Mouse (Mus musculus) lung, postnatal 0 days (tissue): Measurements from ENCODE around the gene Nfat5. TPM values are rescaled to one million over a fixed set of nuclear protein-coding genes. Genes with fewer than 3 reads are reported as not detected.

Source experiments
- ATAC-seq: fragments of 200-750 bp; cut with Nextera tagmentation; 2 replicates; pipeline ENCODE4 v1.8.0; 2017; ENCODE audit warnings: moderate library complexity
- DNase-seq: peaks from one replicate; pipeline ENCODE4 v3.0.0-alpha.2; 2016; ENCODE audit warnings: low spot score
- H3K27ac ChIP-seq: fragments of 300-500 bp; sonication (generic); 2 replicates; pipeline ENCODE4 v1.5.1; 2014; ENCODE audit warnings: antibody characterized with exemption, mild to moderate bottlenecking, low read length, mixed read lengths
- H3K27me3 ChIP-seq: fragments of 300-500 bp; sonication (generic); replicated peaks from 2 replicates; pipeline ENCODE4 v1.6.1; 2014; ENCODE audit warnings: low read length, mixed read lengths; ENCODE audit not compliant: insufficient read depth
- H3K36me3 ChIP-seq: fragments of 300-500 bp; sonication (generic); 2 replicates; pipeline ENCODE4 v1.6.1; 2014; ENCODE audit warnings: low read length, mixed read lengths; ENCODE audit not compliant: insufficient read depth
- H3K4me1 ChIP-seq: fragments of 300-500 bp; sonication (generic); 2 replicates; pipeline ENCODE4 v1.6.1; 2014; ENCODE audit warnings: antibody characterized with exemption, low read depth, low read length, mixed read lengths; ENCODE audit not compliant: insufficient read depth
- H3K4me2 ChIP-seq: fragments of 300-500 bp; sonication (generic); replicated peaks from 2 replicates; pipeline ENCODE4 v1.6.1; 2014; ENCODE audit warnings: low read depth, mild to moderate bottlenecking, low read length, moderate library complexity, mixed read lengths
- H3K4me3 ChIP-seq: fragments of 300-500 bp; sonication (generic); 2 replicates; pipeline ENCODE4 v1.5.1; 2014; ENCODE audit warnings: low read depth, low read length
- H3K9ac ChIP-seq: fragments of 300-500 bp; sonication (generic); replicated peaks from 2 replicates; pipeline ENCODE4 v1.6.1; 2014; ENCODE audit warnings: low read depth, mild to moderate bottlenecking
- H3K9me3 ChIP-seq: fragments of 300-500 bp; sonication (generic); 2 replicates; pipeline ENCODE4 v1.6.1; 2016; ENCODE audit warnings: low read length, mixed read lengths
- CTCF ChIP-seq: IDR thresholded peaks from 2 replicates; pipeline ENCODE4 v1.5.1; 2016; ENCODE audit warnings: antibody characterized with exemption, mild to moderate bottlenecking
- EP300 ChIP-seq: IDR thresholded peaks from 2 replicates; pipeline ENCODE4 v1.6.1; 2016; ENCODE audit warnings: antibody characterized with exemption, mild to moderate bottlenecking, control low read depth
- WGBS: fragments of 180-500 bp; shearing (Covaris S2); extraction: QIAGEN DNeasy Blood & Tissue Kit; methylation state at CpG from one replicate; pipeline ENCODE4 v1.1.7; 2014; 5-methylcytosine and 5-hydroxymethylcytosine counted together
- polyA plus RNA-seq: library from polyadenylated mRNA; unstranded; fragments of >200 nt; fragmentation: Nextera tagmentation; extraction: Ambion mirVana; gene quantifications from 2 replicates; pipeline ENCODE4 v1.2.1, GENCODE M21; 2015

The Nfat5 gene
- polyA plus RNA-seq, 1 experiment from 2014 or later, result 8.8 TPM

- no peak overlapping the region for H3K4me3 ChIP-seq
- H3K4me2 ChIP-seq, result no peak overlapping the region
- ATAC-seq (no peak), DNase-seq (no peak)
- no peaks in the 10 kb centered on the region for H3K9me3 ChIP-seq
- no peak overlapping the region for H3K27ac ChIP-seq
- 59% methylated on average over 9 of the region's 9 CpGs for WGBS
- H3K4me1 ChIP-seq, result no peaks in the 10 kb centered on the region
- no peaks in the 10 kb centered on the region for H3K27me3 ChIP-seq
- H3K36me3 ChIP-seq, result no peaks in the 10 kb centered on the region
- H3K9ac ChIP-seq, result no peak overlapping the region
- TF ChIP-seq EP300, result no peak
Observed at GRCm38 (mm10) chr8:107268501-107268900, 24.8 kb upstream of the Nfat5 start.

- no peaks in the 10 kb centered on the region for H3K4me1 ChIP-seq
- no peak for ATAC-seq
- no peak overlapping the region for H3K4me2 ChIP-seq
- H3K36me3 ChIP-seq, result no peaks in the 10 kb centered on the region
- no peak overlapping the region for H3K4me3 ChIP-seq
- no peak overlapping the region for H3K27ac ChIP-seq
- no peak overlapping the region for H3K9ac ChIP-seq
- no peaks in the 10 kb centered on the region for H3K9me3 ChIP-seq
- TF ChIP-seq EP300 (no peak), CTCF (no peak)
- H3K27me3 ChIP-seq, result no peaks in the 10 kb centered on the region
- no peak for DNase-seq
Observed at GRCm38 (mm10) chr8:107269191-107269590, 24.1 kb upstream of the Nfat5 start.

- Histone ChIP-seq H3K27ac (no peak overlapping the region), H3K4me1 (no peaks in the 10 kb centered on the region), H3K4me3 (no peak overlapping the region), H3K9ac (no peak overlapping the region), H3K27me3 (no peaks in the 10 kb centered on the region), H3K4me2 (no peak overlapping the region), H3K36me3 (no peaks in the 10 kb centered on the region), H3K9me3 (no peaks in the 10 kb centered on the region)
- no peak for ATAC-seq
- no peak for DNase-seq
- WGBS, result 52% methylated on average over 3 of the region's 3 CpGs
- no peak for TF ChIP-seq EP300
- TF ChIP-seq CTCF, result no peak
Observed at GRCm38 (mm10) chr8:107269617-107270139, 23.6 kb upstream of the Nfat5 start.

- no peak for TF ChIP-seq EP300
- TF ChIP-seq CTCF, result no peak
- ATAC-seq (no peak), DNase-seq (no peak)
- Histone ChIP-seq H3K4me1 (no peaks in the 10 kb centered on the region), H3K4me3 (no peak overlapping the region), H3K9ac (no peak overlapping the region), H3K36me3 (no peaks in the 10 kb centered on the region), H3K4me2 (no peak overlapping the region), H3K9me3 (no peaks in the 10 kb centered on the region), H3K27ac (no peak overlapping the region), H3K27me3 (no peaks in the 10 kb centered on the region)
- WGBS, result 52% methylated on average over 4 of the region's 4 CpGs
Observed at GRCm38 (mm10) chr8:107270287-107270686, 23.0 kb upstream of the Nfat5 start.

- no peak overlapping the region for H3K4me2 ChIP-seq
- H3K27me3 ChIP-seq, result no peaks in the 10 kb centered on the region
- no peaks in the 10 kb centered on the region for H3K4me1 ChIP-seq
- no peaks in the 10 kb centered on the region for H3K9me3 ChIP-seq
- no peaks in the 10 kb centered on the region for H3K36me3 ChIP-seq
- DNase-seq (no peak), ATAC-seq (no peak)
- no peak overlapping the region for H3K27ac ChIP-seq
- 64% methylated on average over 11 of the region's 11 CpGs for WGBS
- no peak overlapping the region for H3K4me3 ChIP-seq
- no peak overlapping the region for H3K9ac ChIP-seq
- no peak for TF ChIP-seq EP300
- no peak for TF ChIP-seq CTCF
Observed at GRCm38 (mm10) chr8:107270751-107271150, 22.5 kb upstream of the Nfat5 start.

- Histone ChIP-seq H3K36me3 (no peaks in the 10 kb centered on the region), H3K27ac (no peak overlapping the region), H3K27me3 (no peaks in the 10 kb centered on the region), H3K4me1 (no peaks in the 10 kb centered on the region), H3K9me3 (no peaks in the 10 kb centered on the region), H3K4me2 (no peak overlapping the region), H3K4me3 (no peak overlapping the region), H3K9ac (no peak overlapping the region)
- 48% methylated on average over 5 of the region's 5 CpGs for WGBS
- DNase-seq (no peak), ATAC-seq (no peak)
- TF ChIP-seq CTCF (no peak), EP300 (no peak)
Observed at GRCm38 (mm10) chr8:107277323-107277883, 15.9 kb upstream of the Nfat5 start.

GRCm38 (mm10) chr8:107278571-107278970 is 14.7 kb upstream of the Nfat5 start:
- Histone ChIP-seq H3K27me3 (no peaks in the 10 kb centered on the region), H3K9ac (no peak overlapping the region), H3K4me3 (no peak overlapping the region), H3K27ac (no peak overlapping the region), H3K9me3 (no peaks in the 10 kb centered on the region), H3K36me3 (no peaks in the 10 kb centered on the region), H3K4me2 (no peak overlapping the region), H3K4me1 (no peaks in the 10 kb centered on the region)
- ATAC-seq (no peak), DNase-seq (no peak)
- WGBS, result 95% methylated on average over 1 of the region's 1 CpGs
- TF ChIP-seq CTCF, result no peak
- no peak for TF ChIP-seq EP300
